Mouse (Mus musculus): ENCODE results near the gene Cyb561d2. TPM values are rescaled to one million over a fixed set of nuclear protein-coding genes. Genes with fewer than 3 reads are reported as not detected.

Gene Cyb561d2
- polyA plus RNA-seq (2015; fragmentation: Nextera tagmentation; extraction: Ambion mirVana), result 34.7 and 36.0 TPM in 2 replicates

DNA sequence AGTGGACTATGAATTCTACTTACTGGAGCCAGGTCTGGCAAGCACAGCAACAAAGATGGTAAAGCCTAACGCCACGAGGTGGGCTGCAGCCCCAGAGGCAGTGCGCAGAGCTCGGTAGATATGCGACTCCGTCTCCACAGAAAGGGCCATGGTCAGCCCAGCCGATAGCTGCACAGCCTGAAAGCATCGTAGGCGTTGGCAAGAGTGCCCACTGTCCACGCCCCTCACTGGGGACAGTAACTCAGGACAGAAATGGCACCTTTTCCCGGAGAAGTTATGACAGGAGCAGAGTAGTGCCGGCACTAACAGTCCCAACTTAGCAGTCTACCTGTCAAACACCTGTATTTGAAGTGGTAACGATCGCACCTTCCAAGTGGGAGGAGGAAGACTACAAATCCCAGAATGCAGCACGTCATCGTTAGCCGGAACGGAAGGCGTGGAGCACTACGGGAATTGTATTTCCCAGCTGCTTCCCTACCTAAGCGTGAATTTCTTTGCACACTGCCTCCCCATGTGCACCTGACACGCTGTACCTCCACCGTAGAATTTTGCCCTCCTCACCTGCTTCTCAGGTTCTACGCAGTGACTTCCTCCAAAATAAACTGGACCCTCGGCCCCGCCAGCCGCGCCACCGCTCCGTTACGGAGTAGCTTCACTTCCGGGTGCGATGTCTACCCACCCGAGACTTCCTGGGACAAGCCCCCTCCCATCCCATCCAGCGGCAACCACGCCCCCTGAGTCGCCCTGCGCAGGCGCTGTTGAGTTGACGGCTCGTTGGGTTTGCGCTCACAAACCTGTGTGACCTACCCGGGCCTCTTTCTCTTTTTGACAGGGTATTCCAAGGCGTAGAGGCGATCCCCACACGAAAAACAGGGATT, at the start of gene Cyb561d2, which contains the start of gene Nprl2:
Cyb561d2 (minus strand) TSS at position 720 of the 878 bp plus-strand sequence.
Nprl2 (plus strand) TSS at position 753 of the 878 bp plus-strand sequence.
- H3K4me3 ChIP-seq, result peak within 1 kb of the TSS; percentile 89
- peak within 1 kb of the TSS; percentile 65 for H3K9ac ChIP-seq (replicated peaks)
- H3K27ac ChIP-seq (replicated peaks), result peak within 1 kb of the TSS; percentile 66
- H3K4me1 ChIP-seq, result peaks cover 46% of the 10 kb centered on the region
- peaks cover 46% of the 10 kb centered on the region for H3K36me3 ChIP-seq
- ATAC-seq (replicated peaks), result peak; percentile 89
- H3K9me3 ChIP-seq, result no peaks in the 10 kb centered on the region
- H3K27me3 ChIP-seq, result no peaks in the 10 kb centered on the region
- peak within 1 kb of the TSS; percentile 77 for H3K4me2 ChIP-seq (replicated peaks)
- WGBS, result under 1% methylated on average over 46 of the region's 46 CpGs

DNA sequence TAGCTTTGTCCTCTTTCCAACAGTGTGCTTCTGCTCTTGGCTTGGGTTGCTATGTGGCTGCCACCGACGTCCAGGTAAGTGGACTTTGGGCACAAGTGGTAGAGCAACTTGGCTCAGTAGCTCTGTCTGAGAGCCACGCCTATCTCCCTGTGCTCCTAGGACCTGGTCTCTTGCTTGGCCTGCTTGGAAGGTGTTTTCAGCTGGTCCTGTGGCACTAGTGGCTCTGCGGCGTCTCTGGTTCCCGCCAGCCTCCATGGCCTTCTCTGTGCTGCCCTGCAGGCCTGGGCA, 48.7 kb upstream of the Cyb561d2 start:
- Histone ChIP-seq H3K36me3 (peaks cover 24% of the 10 kb centered on the region; the same call in 1 of the 2 replicates), H3K27ac (replicated peaks) (no peak overlapping the region), H3K9ac (replicated peaks) (no peak overlapping the region), H3K4me2 (replicated peaks) (no peak overlapping the region), H3K27me3 (no peaks in the 10 kb centered on the region), H3K4me3 (no peak overlapping the region), H3K4me1 (peaks cover 13% of the 10 kb centered on the region), H3K9me3 (no peaks in the 10 kb centered on the region)
- no peak for ATAC-seq (replicated peaks)
- 92% methylated on average over 6 of the region's 6 CpGs for WGBS

DNA sequence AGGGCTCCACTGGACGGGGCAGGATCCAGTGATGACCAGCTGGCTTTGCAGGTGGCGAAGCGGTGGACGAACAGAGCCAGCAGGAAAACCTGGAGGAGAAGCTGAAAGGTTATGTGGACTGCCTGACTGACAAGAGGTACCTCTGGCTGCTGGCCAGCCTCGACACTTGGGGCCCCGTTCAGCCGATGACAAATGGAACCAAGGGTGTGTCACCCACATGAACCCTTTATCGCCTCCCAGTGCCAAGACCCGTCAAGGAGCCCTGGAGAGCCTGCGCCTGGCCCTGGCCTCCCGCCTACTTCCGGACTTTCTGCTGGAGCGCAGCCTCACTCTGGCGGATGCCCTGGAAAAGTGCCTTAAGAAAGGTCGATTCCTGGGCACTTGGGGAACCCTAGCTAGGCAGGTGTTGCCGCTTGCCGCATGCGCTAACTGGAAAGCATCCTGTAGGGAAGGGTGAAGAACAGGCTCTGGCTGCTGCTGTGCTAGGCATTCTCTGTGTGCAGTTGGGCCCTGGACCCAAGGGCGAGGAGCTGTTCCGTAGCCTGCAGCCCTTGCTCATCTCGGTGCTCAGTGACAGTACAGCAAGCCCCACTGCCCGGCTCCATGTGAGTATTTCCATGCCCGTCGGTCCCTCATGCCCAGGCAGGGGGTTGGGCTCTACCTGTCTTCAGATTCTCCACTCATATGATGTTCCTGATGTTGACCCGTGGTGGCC, 48.2 kb upstream of the Cyb561d2 start:
- Histone ChIP-seq H3K4me2 (replicated peaks) (no peak overlapping the region), H3K9me3 (no peaks in the 10 kb centered on the region), H3K36me3 (peaks cover 24% of the 10 kb centered on the region; the same call in 1 of the 2 replicates), H3K4me3 (no peak overlapping the region), H3K9ac (replicated peaks) (no peak overlapping the region), H3K27me3 (no peaks in the 10 kb centered on the region), H3K27ac (replicated peaks) (no peak overlapping the region), H3K4me1 (peaks cover 13% of the 10 kb centered on the region)
- WGBS, result 90% methylated on average over 25 of the region's 25 CpGs
- ATAC-seq (replicated peaks), result no peak

DNA sequence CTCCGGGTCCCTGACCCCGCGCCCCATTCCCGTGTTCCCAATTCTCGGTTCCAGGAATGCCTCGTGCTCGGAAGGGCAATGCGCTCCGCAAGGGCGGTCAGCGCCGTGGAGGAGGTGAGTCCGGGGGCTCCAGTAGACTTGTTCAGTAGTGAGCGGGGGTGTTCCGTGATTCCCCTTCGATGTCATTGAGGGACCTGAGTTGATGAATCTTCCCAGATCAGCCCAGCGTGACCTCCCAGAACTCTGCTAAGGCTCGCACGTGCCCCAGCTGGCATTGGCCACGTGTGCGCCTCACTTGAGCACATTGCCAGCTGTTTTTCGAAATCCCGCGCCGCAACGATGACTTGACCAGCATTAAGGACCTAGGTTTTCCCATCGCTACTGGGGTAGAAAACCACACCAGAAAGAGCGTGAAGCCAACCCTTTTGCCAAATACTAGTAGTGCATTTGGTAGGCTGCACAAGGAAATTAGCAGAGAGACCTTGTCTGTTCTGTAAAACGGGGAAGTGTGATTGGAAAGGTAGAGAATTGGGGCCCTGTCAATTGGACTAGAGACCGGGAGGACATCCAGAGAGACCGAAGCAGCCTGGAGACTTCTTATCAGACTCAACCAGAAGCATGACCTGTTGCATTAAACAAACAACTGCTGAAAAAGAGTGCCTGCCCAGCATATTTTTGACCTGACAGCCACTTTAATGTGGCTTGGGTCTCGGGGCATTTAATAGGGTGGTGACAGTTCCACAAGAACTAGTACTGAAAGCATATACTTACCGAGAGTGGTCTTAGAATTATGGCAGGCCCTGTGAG, 46.0 kb upstream of the Cyb561d2 start:
- H3K27ac ChIP-seq (replicated peaks), result no peak overlapping the region
- peak overlapping the region; percentile 90 for H3K4me2 ChIP-seq (replicated peaks)
- peak overlapping the region; percentile 87 for H3K4me3 ChIP-seq
- H3K36me3 ChIP-seq, result peaks cover 16% of the 10 kb centered on the region; the same call in 1 of the 2 replicates
- H3K9ac ChIP-seq (replicated peaks), result peak overlapping the region; percentile 72
- H3K9me3 ChIP-seq, result no peaks in the 10 kb centered on the region
- ATAC-seq (replicated peaks), result no peak; the same call in 1 of the 2 replicates
- no peaks in the 10 kb centered on the region for H3K27me3 ChIP-seq
- 6% methylated on average over 33 of the region's 33 CpGs for WGBS
- peaks cover 13% of the 10 kb centered on the region for H3K4me1 ChIP-seq

DNA sequence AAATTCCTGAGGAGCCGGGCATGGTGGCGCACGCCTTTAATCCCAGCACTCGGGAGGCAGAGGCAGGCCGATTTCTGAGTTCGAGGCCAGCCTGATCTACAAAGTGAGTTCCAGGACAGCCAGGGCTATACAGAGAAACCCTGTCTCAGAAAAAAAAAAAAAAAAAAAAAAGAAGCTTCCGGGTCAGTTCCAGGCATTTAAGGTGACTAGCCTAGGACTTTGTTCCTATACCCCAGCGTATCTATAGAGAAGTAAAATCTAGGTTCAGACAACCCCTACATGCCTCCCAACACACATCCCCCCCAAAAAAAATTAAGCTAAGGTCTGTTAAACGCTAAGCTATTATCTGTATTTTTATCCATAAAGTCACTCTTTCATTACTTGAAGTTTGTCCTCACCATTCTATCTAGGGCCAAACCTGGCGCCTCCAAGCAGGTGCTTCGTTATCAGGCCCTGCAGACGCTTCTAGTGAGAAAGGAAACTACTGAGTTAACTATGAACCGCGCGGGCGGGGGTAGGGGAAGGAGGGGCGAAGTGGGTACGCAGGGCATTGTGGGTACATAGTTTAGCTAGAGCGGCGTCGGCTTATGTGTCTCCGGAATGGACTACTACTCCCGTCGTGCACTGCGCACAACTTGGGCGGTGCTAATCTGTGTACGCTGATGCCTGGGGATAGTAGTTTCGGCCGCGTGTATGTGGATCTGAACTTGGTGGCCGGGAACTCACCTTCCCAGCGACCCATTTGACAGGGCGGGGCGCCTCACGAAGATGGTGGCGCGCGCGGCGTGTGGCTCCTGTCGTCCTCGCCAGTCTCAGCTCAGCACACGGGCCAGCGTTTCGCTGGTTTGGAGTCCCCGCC, 45.2 kb upstream of the Cyb561d2 start, which contains the start of gene Ifrd2:
Ifrd2 (plus strand) TSS at position 669 of the 859 bp plus-strand sequence.
- H3K4me2 ChIP-seq (replicated peaks), result peak within 1 kb of the TSS; percentile 90
- H3K27ac ChIP-seq (replicated peaks), result peak within 1 kb of the TSS; percentile 31; the same call in 1 of the 2 replicates
- H3K4me3 ChIP-seq, result peak within 1 kb of the TSS; percentile 87
- ATAC-seq (replicated peaks), result peak; percentile 98
- 14% methylated on average over 46 of the region's 46 CpGs for WGBS
- peak within 1 kb of the TSS; percentile 72 for H3K9ac ChIP-seq (replicated peaks)
- no peaks in the 10 kb centered on the region for H3K9me3 ChIP-seq
- no peaks in the 10 kb centered on the region for H3K27me3 ChIP-seq
- H3K36me3 ChIP-seq, result peaks cover 15% of the 10 kb centered on the region; the same call in 1 of the 2 replicates
- H3K4me1 ChIP-seq, result peaks cover 15% of the 10 kb centered on the region

DNA sequence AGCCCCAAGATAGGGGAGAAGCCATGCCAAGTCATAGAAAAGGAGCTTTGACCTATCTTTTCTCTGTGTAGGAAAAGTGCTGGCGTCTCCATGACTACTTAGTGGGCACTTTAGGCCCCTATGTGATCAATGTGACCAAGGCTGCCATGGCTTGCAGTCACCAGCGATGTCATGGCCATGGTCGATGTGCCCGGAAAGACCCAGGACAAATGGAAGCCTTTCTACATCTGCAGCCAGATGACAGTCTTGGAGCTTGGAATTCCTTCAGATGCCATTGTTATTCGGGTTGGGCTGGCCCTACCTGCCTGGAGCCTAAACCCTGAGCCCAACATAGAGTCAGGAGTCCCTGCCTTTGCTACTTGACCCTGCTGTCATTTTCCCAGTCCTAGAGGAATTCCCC, 44.5 kb upstream of the Cyb561d2 start:
- no peak for ATAC-seq (replicated peaks)
- peaks cover 22% of the 10 kb centered on the region for H3K4me1 ChIP-seq
- no peak overlapping the region for H3K27ac ChIP-seq (replicated peaks)

DNA sequence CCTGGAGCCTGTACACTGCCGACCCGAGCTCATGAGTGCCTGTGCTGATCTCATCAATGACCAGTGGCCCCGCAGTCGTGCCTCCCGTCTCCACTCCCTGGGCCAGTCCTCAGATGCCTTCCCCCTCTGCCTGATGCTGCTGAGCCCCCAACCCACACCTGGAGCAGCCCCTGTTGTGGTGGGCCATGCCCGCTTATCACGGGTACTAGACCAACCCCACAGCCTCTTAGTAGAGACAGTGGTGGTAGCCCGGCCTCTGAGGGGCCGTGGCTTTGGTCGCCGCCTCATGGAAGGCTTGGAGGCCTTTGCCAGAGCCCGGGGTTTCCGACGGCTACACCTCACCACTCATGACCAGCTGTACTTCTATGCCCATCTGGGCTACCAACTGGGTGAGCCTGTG, 41.2 kb upstream of the Cyb561d2 start:
- Histone ChIP-seq H3K4me3 (no peak overlapping the region), H3K4me2 (replicated peaks) (no peak overlapping the region), H3K36me3 (no peaks in the 10 kb centered on the region), H3K9ac (replicated peaks) (no peak overlapping the region), H3K27ac (replicated peaks) (no peak overlapping the region), H3K9me3 (no peaks in the 10 kb centered on the region), H3K4me1 (peaks cover 37% of the 10 kb centered on the region), H3K27me3 (no peaks in the 10 kb centered on the region)
- no peak for ATAC-seq (replicated peaks)
- 91% methylated on average over 14 of the region's 14 CpGs for WGBS

More for the DNA sequence above, 44.5 kb upstream of the Cyb561d2 start:
- Histone ChIP-seq H3K4me3 (no peak overlapping the region), H3K9ac (replicated peaks) (no peak overlapping the region), H3K9me3 (no peaks in the 10 kb centered on the region), H3K4me2 (replicated peaks) (no peak overlapping the region), H3K27me3 (no peaks in the 10 kb centered on the region), H3K36me3 (peaks cover 11% of the 10 kb centered on the region; the same call in 1 of the 2 replicates)
- WGBS, result 90% methylated on average over 5 of the region's 5 CpGs

DNA sequence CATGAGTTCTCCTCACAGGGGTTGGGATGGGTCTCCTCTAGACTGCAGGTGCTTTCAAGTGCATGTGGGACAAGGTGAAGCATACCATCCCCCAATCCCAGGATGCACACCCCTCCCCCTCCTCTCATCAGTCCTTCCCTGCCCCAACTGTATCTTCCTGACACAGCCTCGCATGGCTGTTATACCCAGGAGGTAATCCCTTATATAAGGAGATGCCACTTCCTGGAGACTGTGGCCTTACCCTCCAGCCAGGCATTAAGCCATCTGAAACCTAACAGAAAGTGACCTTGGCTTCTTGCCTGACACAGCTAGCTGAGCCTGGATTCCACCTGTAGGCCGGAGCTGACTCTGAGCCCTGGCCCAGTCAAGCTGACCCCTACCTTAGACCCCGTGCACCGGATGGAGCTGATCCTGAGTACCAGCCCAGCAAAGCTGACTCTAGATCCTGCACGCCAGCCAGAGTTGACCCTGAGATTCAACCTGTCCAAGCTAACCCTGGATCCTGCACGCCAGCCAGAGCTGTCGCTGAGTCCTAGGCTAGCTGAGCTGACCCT, 40.6 kb upstream of the Cyb561d2 start:
- Histone ChIP-seq H3K4me1 (peaks cover 36% of the 10 kb centered on the region), H3K27me3 (no peaks in the 10 kb centered on the region), H3K36me3 (no peaks in the 10 kb centered on the region), H3K4me2 (replicated peaks) (no peak overlapping the region), H3K27ac (replicated peaks) (no peak overlapping the region), H3K4me3 (no peak overlapping the region), H3K9ac (replicated peaks) (no peak overlapping the region), H3K9me3 (no peaks in the 10 kb centered on the region)
- no peak for ATAC-seq (replicated peaks)
- 90% methylated on average over 7 of the region's 7 CpGs for WGBS

DNA sequence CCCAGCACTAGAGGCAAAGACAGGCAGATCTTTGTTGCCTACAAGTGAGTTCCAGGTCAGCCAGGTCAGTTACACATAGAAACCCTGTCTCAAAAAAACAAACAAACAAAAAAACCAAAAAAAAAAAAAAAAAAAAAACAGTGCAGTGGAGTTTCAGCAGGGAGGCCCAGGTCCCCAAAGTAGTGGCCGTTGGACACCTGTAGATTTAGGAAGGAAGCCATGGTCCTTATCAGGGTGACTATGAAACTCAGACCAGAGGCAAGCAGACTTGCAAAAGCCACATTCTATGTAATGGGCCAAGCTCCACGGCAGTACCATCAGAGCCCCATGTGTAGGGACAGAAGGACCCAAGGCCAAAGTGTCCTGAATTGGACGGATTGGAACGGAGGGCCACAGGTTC, 39.6 kb upstream of the Cyb561d2 start:
- Histone ChIP-seq H3K9me3 (no peaks in the 10 kb centered on the region), H3K27ac (replicated peaks) (peak overlapping the region; percentile 90; the same call in 1 of the 2 replicates), H3K9ac (replicated peaks) (peak overlapping the region; percentile 81; the same call in 1 of the 2 replicates), H3K4me3 (peak overlapping the region; percentile 71), H3K4me2 (replicated peaks) (peak overlapping the region; percentile 81), H3K4me1 (peaks cover 39% of the 10 kb centered on the region), H3K27me3 (no peaks in the 10 kb centered on the region), H3K36me3 (no peaks in the 10 kb centered on the region)
- no peak for ATAC-seq (replicated peaks)
- 83% methylated on average over 4 of the region's 4 CpGs for WGBS

DNA sequence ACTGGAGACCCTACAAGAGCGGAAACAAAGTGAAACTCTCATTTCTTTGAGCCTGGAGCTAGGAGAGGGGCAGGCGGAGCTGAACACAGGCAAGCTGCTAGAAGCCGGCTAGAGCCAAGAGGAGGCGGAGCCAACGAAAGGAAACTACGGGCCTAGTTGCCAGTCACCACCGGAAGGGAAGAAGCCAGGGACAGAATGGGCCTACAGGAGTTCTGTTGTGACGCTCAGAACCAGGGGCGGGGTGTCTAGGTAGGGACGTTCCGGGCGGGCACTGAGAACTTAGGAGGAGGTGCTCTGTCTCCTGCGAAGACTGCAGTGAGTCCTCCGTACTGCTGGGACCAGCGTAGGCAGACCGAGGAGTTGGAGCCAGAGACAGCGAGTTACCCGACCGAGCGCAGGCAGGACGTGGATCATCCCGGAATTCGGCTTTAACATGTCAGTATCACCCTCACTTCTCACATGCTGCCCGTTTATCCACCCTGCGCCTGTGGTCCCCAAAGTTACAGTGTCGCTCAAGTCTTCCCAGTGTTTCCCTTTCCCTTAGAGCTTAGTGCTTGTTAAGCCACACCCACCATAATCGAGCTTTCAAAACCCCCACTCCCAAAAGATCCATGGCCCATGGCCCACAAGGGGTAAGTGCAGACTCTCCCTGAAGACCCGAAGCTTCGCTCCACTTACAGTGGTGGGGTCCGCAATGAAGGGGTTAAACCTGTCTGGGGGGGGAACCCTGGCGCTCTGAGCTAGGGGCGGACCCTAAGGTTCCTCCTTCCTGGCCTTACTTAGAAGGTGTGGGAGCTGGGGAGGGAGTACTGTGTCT, 38.7 kb upstream of the Cyb561d2 start, which contains the start of gene Hyal3:
Hyal3 (plus strand) TSS at position 318 of the 817 bp plus-strand sequence.
- Histone ChIP-seq H3K27ac (replicated peaks) (peak within 1 kb of the TSS; percentile 90), H3K4me2 (replicated peaks) (peak within 1 kb of the TSS; percentile 81), H3K27me3 (no peaks in the 10 kb centered on the region), H3K9ac (replicated peaks) (peak within 1 kb of the TSS; percentile 81), H3K4me3 (peak within 1 kb of the TSS; percentile 71), H3K4me1 (peaks cover 39% of the 10 kb centered on the region), H3K9me3 (no peaks in the 10 kb centered on the region), H3K36me3 (no peaks in the 10 kb centered on the region)
- under 1% methylated on average over 32 of the region's 32 CpGs for WGBS
- ATAC-seq (replicated peaks), result peak; percentile 84
